Mouse (Mus musculus) heart, postnatal 0 days (tissue): ENCODE data around the gene Dspp.

Experiments used
- CTCF ChIP-seq: IDR thresholded peaks from 2 replicates; pipeline ENCODE4 v1.5.1; 2016; ENCODE audit warnings: antibody characterized with exemption, control low read depth, low read depth
- EP300 ChIP-seq: IDR thresholded peaks from 2 replicates; pipeline ENCODE4 v1.6.1; 2016; ENCODE audit warnings: antibody characterized with exemption, low read depth

DNA sequence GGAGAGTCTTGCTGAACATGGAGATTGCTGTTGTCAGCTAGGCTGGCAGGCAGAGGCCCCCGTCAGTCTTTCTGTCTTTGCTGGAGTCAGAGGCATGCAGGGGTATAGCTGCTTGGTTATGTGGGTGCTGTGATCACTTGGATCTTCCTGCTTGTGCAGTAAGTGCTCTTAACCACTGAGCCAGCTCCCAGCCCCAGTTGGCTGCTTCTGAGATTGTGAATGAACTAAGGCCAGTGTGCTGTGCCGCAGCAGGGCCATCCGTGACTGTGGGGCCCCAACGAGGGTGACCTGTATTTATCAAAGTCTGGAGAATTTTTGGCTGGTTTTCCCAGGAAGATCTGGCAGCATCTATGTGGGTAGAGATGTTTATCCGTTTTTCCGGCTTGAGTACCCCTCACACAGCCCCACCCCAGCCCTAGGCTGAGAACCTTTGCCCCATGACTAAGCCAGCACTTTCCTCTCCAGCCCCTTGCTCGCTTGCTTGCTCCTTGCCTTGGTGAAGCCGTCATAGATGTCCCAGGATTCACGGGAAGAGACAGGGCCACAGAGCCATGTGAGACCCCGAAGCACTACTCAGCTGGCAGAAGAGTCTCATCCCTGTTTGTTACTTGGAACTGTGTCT lies 32.5 kb upstream of the Dspp start:
- TF ChIP-seq CTCF = no peak
- no peak for TF ChIP-seq EP300
